ENCODE assay signal across 19 mouse cellular contexts in genomic region chr5:38950520-38951288, GRCm38 (mm10).
A peak's percentile ranks its signal among the peaks of the same experiment; 100 is the strongest.
DNase-seq lines count a peak whose midpoint lies in the region; ATAC-seq lines count a peak whose summit lies in the region.
"Had no signal": no experiment of that assay in that cellular context is flagged by ENCODE, and none has a peak within 500 bp of the region (broad histone marks: within the 10 kb centered on the region; RNA-seq: fewer than 3 reads in every experiment).

No protein-coding gene starts in this region.

- H3K9me3 ChIP-seq in hindbrain, embryonic 15.5 days: no peaks in the 10 kb centered on the region
- H3K9me3 ChIP-seq in hindbrain, embryonic 11.5 days (ENCODE audit: control insufficient read depth, low read length): no peaks in the 10 kb centered on the region
- H3K9me3 ChIP-seq in forebrain, embryonic 10.5 days: no peaks in the 10 kb centered on the region
- no peaks in the 10 kb centered on the region for H3K9me3 ChIP-seq in forebrain, embryonic 13.5 days (replicated peaks)
- H3K9me3 ChIP-seq: embryonic facial prominence, embryonic 13.5 days; heart, embryonic 12.5 days; midbrain, embryonic 13.5 days had no signal

- H3K27me3 ChIP-seq in hindbrain, embryonic 15.5 days: no peaks in the 10 kb centered on the region
- no peaks in the 10 kb centered on the region for H3K27me3 ChIP-seq in hindbrain, embryonic 11.5 days (ENCODE audit: control insufficient read depth, insufficient read depth, low read length)
- H3K27me3 ChIP-seq in forebrain, embryonic 10.5 days (ENCODE audit: poor library complexity, severe bottlenecking): no peaks in the 10 kb centered on the region
- no peaks in the 10 kb centered on the region for H3K27me3 ChIP-seq in forebrain, embryonic 13.5 days
- H3K27me3 ChIP-seq: embryonic facial prominence, embryonic 13.5 days; heart, embryonic 12.5 days; midbrain, embryonic 13.5 days had no signal

- H3K4me3 ChIP-seq in hindbrain, embryonic 15.5 days: no peak overlapping the region
- H3K4me3 ChIP-seq in hindbrain, embryonic 11.5 days (ENCODE audit: low read depth, low read length): no peak overlapping the region
- H3K4me3 ChIP-seq in forebrain, embryonic 10.5 days: no peak overlapping the region
- no peak overlapping the region for H3K4me3 ChIP-seq in forebrain, embryonic 13.5 days
- H3K4me3 ChIP-seq: embryonic facial prominence, embryonic 13.5 days; heart, embryonic 12.5 days; midbrain, embryonic 13.5 days; myocyte had no signal

- WGBS in hindbrain, embryonic 15.5 days: 58% methylated on average over 9 of the region's 9 CpGs
- WGBS in hindbrain, embryonic 11.5 days: 69% methylated on average over 9 of the region's 9 CpGs
- 69% methylated on average over 9 of the region's 9 CpGs for WGBS in forebrain, embryonic 10.5 days
- 76% methylated on average over 9 of the region's 9 CpGs for WGBS in forebrain, embryonic 13.5 days

- H3K36me3 ChIP-seq in hindbrain, embryonic 15.5 days: no peaks in the 10 kb centered on the region
- H3K36me3 ChIP-seq in hindbrain, embryonic 11.5 days (ENCODE audit: control insufficient read depth, insufficient read depth, low read length): no peaks in the 10 kb centered on the region
- H3K36me3 ChIP-seq in forebrain, embryonic 10.5 days (replicated peaks): no peaks in the 10 kb centered on the region
- H3K36me3 ChIP-seq in forebrain, embryonic 13.5 days (ENCODE audit: poor library complexity, severe bottlenecking): no peaks in the 10 kb centered on the region
- H3K36me3 ChIP-seq: embryonic facial prominence, embryonic 13.5 days; heart, embryonic 12.5 days; midbrain, embryonic 13.5 days had no signal

- H3K27ac ChIP-seq in hindbrain, embryonic 15.5 days (replicated peaks): no peak overlapping the region
- no peak overlapping the region for H3K27ac ChIP-seq in hindbrain, embryonic 11.5 days (ENCODE audit: low read depth, low read length)
- H3K27ac ChIP-seq in forebrain, embryonic 10.5 days: no peak overlapping the region
- no peak overlapping the region for H3K27ac ChIP-seq in forebrain, embryonic 13.5 days
- H3K27ac ChIP-seq: embryonic facial prominence, embryonic 13.5 days; macrophage; midbrain, embryonic 13.5 days; stomach, postnatal 0 days had no signal

- no peak overlapping the region for H3K9ac ChIP-seq in hindbrain, embryonic 15.5 days
- H3K9ac ChIP-seq in hindbrain, embryonic 11.5 days (ENCODE audit: low read depth, low read length): no peak overlapping the region
- no peak overlapping the region for H3K9ac ChIP-seq in forebrain, embryonic 13.5 days
- H3K9ac ChIP-seq: embryonic facial prominence, embryonic 13.5 days; heart, embryonic 12.5 days; midbrain, embryonic 13.5 days had no signal

- DNase-seq in hindbrain, embryonic 11.5 days (ENCODE audit: low spot score): no peak
- DNase-seq in Muller cell, postnatal 12 days (ENCODE audit: inconsistent ontology term): peak; percentile 29
- peak; percentile 4 for DNase-seq in embryo, embryonic 9.5 days (ENCODE audit: extremely low spot score)
- DNase-seq in mesoderm, embryonic 11.5 days (ENCODE audit: low read depth, low spot score): peak; percentile 51
- no peak for DNase-seq in forebrain, embryonic 10.5 days (ENCODE audit: extremely low spot score, low spot score)
- no peak for DNase-seq in spleen, postnatal 36 days (ENCODE audit: low spot score in 2 of 2)
- DNase-seq: adrenal gland, postnatal 14 days; B cell, adult 2 months; cerebellum, adult 11-12 months; cerebellum, postnatal 25 days; lung, adult 2 months had no signal

- no peak overlapping the region for H3K4me2 ChIP-seq in hindbrain, embryonic 15.5 days
- H3K4me2 ChIP-seq in hindbrain, embryonic 11.5 days (replicated peaks; ENCODE audit: low read depth, low read length): no peak overlapping the region
- no peak overlapping the region for H3K4me2 ChIP-seq in forebrain, embryonic 13.5 days
- H3K4me2 ChIP-seq: embryonic facial prominence, embryonic 13.5 days; heart, embryonic 12.5 days; midbrain, embryonic 13.5 days had no signal

- no peaks in the 10 kb centered on the region for H3K4me1 ChIP-seq in hindbrain, embryonic 15.5 days (replicated peaks)
- no peaks in the 10 kb centered on the region for H3K4me1 ChIP-seq in hindbrain, embryonic 11.5 days (replicated peaks; ENCODE audit: control insufficient read depth, insufficient read depth, low read length)
- no peaks in the 10 kb centered on the region for H3K4me1 ChIP-seq in forebrain, embryonic 10.5 days
- H3K4me1 ChIP-seq in forebrain, embryonic 13.5 days: no peaks in the 10 kb centered on the region
- H3K4me1 ChIP-seq: heart, embryonic 12.5 days; midbrain, embryonic 13.5 days had no signal

- peak; percentile 63; the same call in 1 of the 2 replicates for ATAC-seq in hindbrain, embryonic 15.5 days (ENCODE audit: low FRiP score, low read depth)
- ATAC-seq in hindbrain, embryonic 11.5 days (ENCODE audit: low FRiP score): no peak
- ATAC-seq in forebrain, embryonic 13.5 days: no peak
- ATAC-seq: midbrain, embryonic 13.5 days had no signal

Comparison
In these comparisons a context has a peak if more than half of its experiments do, and no peak if none do; other contexts are left out.
1. DNase-seq: peak in Muller cell, postnatal 12 days (single experiment), embryo, embryonic 9.5 days (single experiment) and mesoderm, embryonic 11.5 days (single experiment); none in hindbrain, embryonic 11.5 days (single experiment), forebrain, embryonic 10.5 days (single experiment) and spleen, postnatal 36 days (0 of 2).